Mouse (Mus musculus): ENCODE results near the gene Sohlh2. TPM values are rescaled to one million over a fixed set of nuclear protein-coding genes. Genes with fewer than 3 reads are reported as not detected.
"Not testable (repeated sequence)": the region's sequence is repeated elsewhere in the genome, so short reads cannot be mapped to it uniquely, and the experiment has no call there.

Gene Sohlh2
- total RNA-seq, 2 experiments from 2014 or later = not detected

GRCm38 (mm10) chr3:55196328-55196710, 14.5 kb downstream of the Sohlh2 start:
- intact Hi-C loops (cut with DNase I) = no loop called here
- DNase-seq = no peak

- DNase-seq; intact Hi-C loops (cut with DNase I): not testable (repeated sequence)
Observed at GRCm38 (mm10) chr3:55203621-55204020, 21.8 kb downstream of the Sohlh2 start.

DNA sequence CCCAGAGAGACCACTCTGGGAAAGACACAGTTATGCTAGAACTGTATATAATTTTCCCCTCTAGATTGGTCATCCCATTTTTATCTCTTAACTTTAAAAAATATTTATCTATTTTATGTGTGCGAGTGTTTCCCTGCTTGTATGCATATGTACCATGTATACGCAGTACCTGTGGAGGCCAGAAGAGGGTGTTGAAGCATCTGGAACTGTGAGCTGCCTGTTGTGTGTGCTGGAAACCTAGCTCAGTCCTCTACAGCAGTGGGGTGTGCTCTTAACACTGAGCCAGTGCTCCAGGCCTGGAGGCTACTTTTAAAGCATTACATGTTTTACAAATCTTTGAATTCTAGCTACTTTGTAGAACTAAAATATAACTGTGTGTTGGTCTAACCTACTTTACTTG, 24.6 kb downstream of the Sohlh2 start:
- intact Hi-C loops (cut with DNase I) = no loop called here
- DNase-seq = no peak

GRCm38 (mm10) chr3:55207665-55208064, 25.8 kb downstream of the Sohlh2 start:
- intact Hi-C loops (cut with DNase I) = no loop called here
- no peak for DNase-seq

DNA sequence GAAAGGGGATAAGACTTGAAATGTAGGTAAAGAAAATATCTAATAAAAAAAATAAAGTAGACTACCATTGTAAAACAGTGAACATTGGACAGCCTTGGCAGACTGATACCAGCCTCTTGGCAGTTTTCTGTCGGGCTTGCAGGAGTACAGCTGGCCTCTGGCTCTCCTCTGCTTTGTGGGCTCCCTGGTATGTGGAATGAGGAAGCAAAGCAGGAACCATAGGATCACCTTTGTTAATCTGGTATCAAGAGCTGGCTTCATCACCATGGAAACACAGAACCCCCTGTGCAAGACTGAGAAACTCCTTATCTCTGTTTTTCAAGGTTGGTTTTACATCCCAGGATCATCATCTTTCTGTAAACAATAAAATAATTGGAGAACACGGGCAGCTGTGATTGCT, 30.4 kb downstream of the Sohlh2 start:
- intact Hi-C loops (cut with DNase I) = no loop called here
- no peak for DNase-seq

DNA sequence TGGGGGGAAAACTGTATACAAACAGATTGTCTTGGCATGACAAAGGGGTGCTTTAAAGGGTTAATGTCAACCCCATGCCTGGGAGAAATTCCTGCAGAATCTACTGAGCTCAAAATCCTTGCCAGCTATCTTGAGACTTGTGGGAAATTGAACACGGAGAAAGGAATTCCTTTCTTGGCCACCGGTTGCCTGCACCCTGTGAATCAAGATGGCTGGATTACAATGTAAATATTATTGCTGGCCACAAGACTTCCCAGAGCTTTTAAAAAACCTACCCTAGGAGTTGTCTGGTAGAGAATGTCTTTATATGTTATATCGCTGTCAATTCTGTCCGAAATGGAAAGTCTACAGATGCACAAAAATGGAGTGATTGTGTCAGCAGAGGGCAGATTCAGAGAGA, 32.0 kb downstream of the Sohlh2 start:
- intact Hi-C loops (cut with DNase I) = no loop called here
- no peak for DNase-seq

- intact Hi-C loops (cut with DNase I) = no loop called here
- no peak for DNase-seq
Observed at GRCm38 (mm10) chr3:55214413-55214812, 32.6 kb downstream of the Sohlh2 start.

DNA sequence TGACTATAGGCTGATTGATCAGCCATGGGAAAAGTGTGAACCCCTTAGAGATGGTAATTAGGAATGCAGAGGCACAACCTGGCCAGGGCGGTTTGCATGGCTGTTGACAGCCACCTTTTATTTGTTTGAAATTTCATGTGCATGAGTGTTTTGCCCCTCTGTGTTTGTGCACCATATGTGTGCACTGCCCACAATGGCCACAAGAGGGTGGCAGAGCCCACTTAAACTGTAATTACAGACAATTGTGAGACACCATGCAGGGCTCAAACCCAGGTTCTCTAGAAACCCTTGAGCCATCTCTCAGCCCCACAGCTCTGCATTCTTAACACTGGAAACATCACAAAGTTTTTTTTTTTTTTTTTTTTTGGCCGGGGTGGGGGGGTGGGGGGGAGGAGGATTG, 40.7 kb downstream of the Sohlh2 start:
- intact Hi-C loops (cut with DNase I) = no loop called here
- no peak for DNase-seq

- intact Hi-C loops (cut with DNase I) = no loop called here
- DNase-seq = no peak
Observed at GRCm38 (mm10) chr3:55223862-55224261, 42.0 kb downstream of the Sohlh2 start.

DNA sequence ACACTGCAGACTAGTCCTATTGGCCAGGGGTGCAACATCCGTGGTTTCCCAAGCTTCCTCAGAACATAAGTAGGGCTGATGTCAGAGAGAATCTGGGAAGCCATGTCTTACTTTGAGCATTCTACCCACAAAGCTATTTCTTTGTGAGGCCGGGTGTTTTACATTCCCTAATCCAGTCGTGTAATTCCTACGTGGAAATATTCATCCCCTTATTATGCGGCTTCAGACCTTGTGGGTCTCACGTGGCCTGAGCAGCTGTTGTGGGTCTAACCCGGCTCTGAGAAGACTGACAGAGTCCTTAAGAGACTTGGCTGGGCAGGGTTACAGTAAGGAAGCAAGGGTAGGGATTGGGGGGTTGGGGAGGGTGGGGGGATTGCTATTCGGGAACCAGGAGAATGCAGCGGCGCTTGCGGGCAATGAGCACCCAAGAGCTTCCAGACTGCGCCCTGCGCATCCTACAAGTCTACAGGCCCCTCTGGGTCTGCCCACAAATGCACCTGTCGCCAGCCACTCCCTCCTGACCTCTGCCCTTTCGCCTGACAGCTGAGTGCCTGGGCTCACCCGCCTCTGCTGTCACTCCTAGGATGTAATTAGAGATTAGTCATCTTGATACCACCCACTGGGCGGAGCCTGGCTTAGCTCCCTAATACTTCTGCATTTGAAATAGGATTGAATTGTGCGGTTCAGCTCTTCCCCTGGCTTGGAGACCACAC, 44.8 kb downstream of the Sohlh2 start:
- no peak for DNase-seq
- intact Hi-C loops (cut with DNase I) = no loop called here

DNA sequence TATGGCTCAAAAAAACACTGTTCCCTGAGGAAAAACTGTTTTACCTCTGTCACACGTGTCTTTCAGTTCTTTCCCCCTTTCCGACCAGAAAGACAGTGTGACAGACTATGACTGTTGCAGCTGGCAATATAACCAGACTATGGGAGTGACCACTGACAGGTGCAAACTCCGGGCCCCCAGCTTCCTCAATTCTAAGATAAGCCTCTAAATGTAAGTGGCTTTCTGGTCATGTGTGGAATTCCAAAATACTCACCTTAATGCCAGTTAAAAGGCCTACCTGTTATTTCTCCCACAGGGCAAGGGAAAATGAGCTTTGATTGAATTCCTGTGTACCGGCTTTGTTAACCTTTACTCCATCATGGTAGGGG, 45.4 kb downstream of the Sohlh2 start:
- no peak for DNase-seq
- intact Hi-C loops (cut with DNase I) = no loop called here

GRCm38 (mm10) chr3:55241730-55242421, 60.0 kb downstream of the Sohlh2 start, which contains the start of gene Dclk1:
TSS of gene Dclk1 (plus strand) at chr3:55242364.
- peak; percentile 51 to 54 for DNase-seq
- intact Hi-C loops (cut with DNase I) = no loop called here

- peak; percentile 80 to 83 for DNase-seq
- intact Hi-C loops (cut with DNase I) = no loop called here
Observed at GRCm38 (mm10) chr3:55242422-55243055, 60.7 kb downstream of the Sohlh2 start.

DNA sequence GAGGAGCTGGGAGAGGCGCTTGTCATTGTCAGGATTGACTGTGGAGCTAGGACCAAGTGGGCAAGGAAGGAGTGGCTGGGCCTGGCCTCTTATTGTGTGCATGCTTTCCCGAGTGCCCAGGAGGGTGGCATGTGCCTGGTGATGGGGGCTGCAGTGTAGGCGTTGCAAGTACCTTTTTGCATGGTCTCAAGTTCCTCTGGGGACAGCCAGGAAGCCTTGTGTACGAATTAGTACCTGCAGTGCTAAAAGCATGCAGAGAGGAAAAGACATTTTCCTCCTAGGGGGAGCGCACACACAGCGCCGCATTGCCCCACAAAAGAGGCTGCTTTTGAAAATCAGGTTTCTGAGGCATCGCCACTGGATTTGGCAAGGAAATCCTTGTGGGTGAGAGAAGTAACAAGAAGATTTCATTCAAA, 61.2 kb downstream of the Sohlh2 start:
- no peak for DNase-seq
- intact Hi-C loops (cut with DNase I) = no loop called here

GRCm38 (mm10) chr3:55244087-55244486, 62.3 kb downstream of the Sohlh2 start:
- DNase-seq = no peak
- intact Hi-C loops (cut with DNase I) = no loop called here

DNA sequence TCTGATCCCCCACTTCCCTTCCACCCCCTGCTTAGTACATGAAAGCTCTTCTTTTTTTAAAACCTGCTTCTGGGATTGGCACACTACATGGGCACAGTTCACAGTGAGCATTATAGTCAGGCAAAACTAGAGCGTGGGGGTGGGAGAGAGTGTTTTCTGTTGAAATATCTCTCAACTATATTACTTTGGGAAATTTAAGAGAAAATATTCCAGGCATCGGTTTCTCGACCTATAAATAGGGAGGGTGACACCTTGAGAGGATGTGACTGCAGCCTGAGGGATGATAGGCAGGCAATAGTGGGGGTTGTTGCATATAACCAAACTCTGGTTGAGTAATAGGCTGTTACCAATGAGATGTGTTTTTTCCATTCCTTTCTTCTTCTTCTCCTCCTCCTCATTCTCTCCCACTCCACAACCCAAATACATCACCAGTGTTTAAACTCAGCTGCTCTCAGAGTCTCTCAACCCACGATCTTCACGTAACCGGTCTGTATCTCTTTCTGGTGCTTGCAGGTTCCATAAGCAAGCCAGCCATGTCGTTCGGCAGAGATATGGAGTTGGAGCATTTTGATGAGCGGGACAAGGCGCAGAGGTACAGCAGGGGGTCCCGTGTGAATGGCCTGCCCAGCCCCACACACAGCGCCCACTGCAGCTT, 64.9 kb downstream of the Sohlh2 start:
- intact Hi-C loops (cut with DNase I) = no loop called here
- no peak for DNase-seq

DNA sequence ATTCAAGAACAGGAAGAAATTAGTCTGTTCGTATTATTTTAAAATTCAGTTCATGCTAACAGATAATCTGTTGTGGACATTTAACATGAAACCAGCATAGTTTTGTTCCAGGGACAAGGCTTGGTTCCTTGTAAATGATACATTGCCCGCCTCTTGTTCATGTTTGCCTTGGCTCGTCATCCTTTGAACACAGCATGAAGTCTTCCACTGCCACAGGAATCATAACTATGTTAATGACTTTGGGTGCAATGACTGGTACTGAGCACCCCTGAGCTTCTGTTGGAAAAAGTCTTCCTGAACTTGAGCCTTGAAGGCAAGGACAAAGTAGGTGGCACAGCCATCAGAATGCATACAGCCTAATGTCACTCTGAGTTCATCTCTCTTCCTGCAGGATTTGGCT, 66.2 kb downstream of the Sohlh2 start:
- intact Hi-C loops (cut with DNase I) = no loop called here
- DNase-seq = no peak

GRCm38 (mm10) chr3:55248508-55248907, 66.7 kb downstream of the Sohlh2 start:
- DNase-seq = peak; percentile 16 to 33
- intact Hi-C loops (cut with DNase I) = no loop called here

GRCm38 (mm10) chr3:55250631-55251030, 68.8 kb downstream of the Sohlh2 start:
- intact Hi-C loops (cut with DNase I) = no loop called here
- DNase-seq = no peak
